Mouse (Mus musculus): ENCODE measurements around the gene Dnm3.

GRCm38 (mm10) chr1:162439576-162439975, 38.3 kb downstream of the Dnm3 start:
- no peak for TF ChIP-seq MYOG (IDR thresholded peaks at IDR 0.05; ENCODE audit: control insufficient read depth in 1 of 3, insufficient read depth in 1 of 3, insufficient read length in 2 of 3, low read depth in 2 of 3)
- TF ChIP-seq POLR2A (IDR thresholded peaks at IDR 0.05; ENCODE audit: insufficient read length, low read depth), result no peak
- no peak for TF ChIP-seq POLR2AphosphoS2 (IDR thresholded peaks at IDR 0.05; ENCODE audit: insufficient read length, low read depth)
- no peak for TF ChIP-seq TCF12 (IDR thresholded peaks at IDR 0.05; ENCODE audit: insufficient read depth, poor library complexity, severe bottlenecking)
- TF ChIP-seq MAX (IDR thresholded peaks at IDR 0.05; ENCODE audit: low read depth), result no peak
- TF ChIP-seq E2F4 (IDR thresholded peaks at IDR 0.05; ENCODE audit: insufficient read depth), result no peak
- no peak for TF ChIP-seq MYOD1 (IDR thresholded peaks at IDR 0.05; ENCODE audit: control insufficient read depth in 1 of 3, insufficient read length in 2 of 3, low read depth in 2 of 3)
- no peak for TF ChIP-seq USF1 (IDR thresholded peaks at IDR 0.05; ENCODE audit: low read depth)
